Mouse (Mus musculus): Measurements from ENCODE around the gene Epha3.

The Epha3 gene

GRCm38 (mm10) chr16:63863913-63864330 is at the start of gene Epha3:
Epha3 (minus strand) TSS chr16:63864175.
- DNase-seq (ENCODE audit: low spot score) = no peak

- DNase-seq (ENCODE audit: low spot score) = no peak
These were observed 39.5 kb upstream of the Epha3 start for GRCm38 (mm10) chr16:63903425-63903824.

GRCm38 (mm10) chr16:63881190-63881589 is 17.2 kb upstream of the Epha3 start:
- no peak for DNase-seq (ENCODE audit: low spot score)

GRCm38 (mm10) chr16:63872313-63872712 is 8.3 kb upstream of the Epha3 start:
- DNase-seq (ENCODE audit: low spot score) = peak; percentile 8

GRCm38 (mm10) chr16:63864463-63864976 is 545 bp upstream of the Epha3 start:
- no peak for DNase-seq (ENCODE audit: low spot score)

GRCm38 (mm10) chr16:63863181-63863580 is 794 bp downstream of the Epha3 start:
- DNase-seq (ENCODE audit: low spot score) = no peak

- DNase-seq (ENCODE audit: low spot score) = no peak
These were observed 6.4 kb downstream of the Epha3 start for GRCm38 (mm10) chr16:63857561-63857960.

- DNase-seq (ENCODE audit: low spot score) = no peak
These were observed 7.1 kb downstream of the Epha3 start for GRCm38 (mm10) chr16:63856658-63857552.

- DNase-seq (ENCODE audit: low spot score) = no peak
These were observed 13.7 kb downstream of the Epha3 start for GRCm38 (mm10) chr16:63850297-63850696.

GRCm38 (mm10) chr16:63842911-63843310 is 21.1 kb downstream of the Epha3 start:
- DNase-seq (ENCODE audit: low spot score) = no peak

GRCm38 (mm10) chr16:63837466-63837865 is 26.5 kb downstream of the Epha3 start:
- DNase-seq (ENCODE audit: low spot score) = no peak

GRCm38 (mm10) chr16:63821164-63821563 is 42.8 kb downstream of the Epha3 start:
- no peak for DNase-seq (ENCODE audit: low spot score)

GRCm38 (mm10) chr16:63817606-63818005 is 46.4 kb downstream of the Epha3 start:
- DNase-seq (ENCODE audit: low spot score) = no peak

GRCm38 (mm10) chr16:63816672-63817071 is 47.3 kb downstream of the Epha3 start:
- DNase-seq (ENCODE audit: low spot score) = no peak

GRCm38 (mm10) chr16:63809871-63810270 is 54.1 kb downstream of the Epha3 start:
- no peak for DNase-seq (ENCODE audit: low spot score)

GRCm38 (mm10) chr16:63808991-63809390 is 55.0 kb downstream of the Epha3 start:
- DNase-seq (ENCODE audit: low spot score) = no peak

- DNase-seq (ENCODE audit: low spot score) = no peak
These were observed 57.4 kb downstream of the Epha3 start for GRCm38 (mm10) chr16:63806437-63807129.

- no peak for DNase-seq (ENCODE audit: low spot score)
These were observed 58.0 kb downstream of the Epha3 start for GRCm38 (mm10) chr16:63806025-63806424.

GRCm38 (mm10) chr16:63801436-63801835 is 62.5 kb downstream of the Epha3 start:
- no peak for DNase-seq (ENCODE audit: low spot score)

- no peak for DNase-seq (ENCODE audit: low spot score)
These were observed 65.6 kb downstream of the Epha3 start for GRCm38 (mm10) chr16:63798341-63798740.

GRCm38 (mm10) chr16:63794292-63794691 is 69.7 kb downstream of the Epha3 start:
- no peak for DNase-seq (ENCODE audit: low spot score)

GRCm38 (mm10) chr16:63793805-63794204 is 70.2 kb downstream of the Epha3 start:
- DNase-seq (ENCODE audit: low spot score) = no peak

- DNase-seq (ENCODE audit: low spot score) = no peak
These were observed 71.9 kb downstream of the Epha3 start for GRCm38 (mm10) chr16:63792084-63792483.

Measured in MN1 (cell line).